Mouse (Mus musculus) ES-Bruce4 (cell line): Measurements from ENCODE around the gene Icosl. TPM values are rescaled to one million over a fixed set of nuclear protein-coding genes. Genes with fewer than 3 reads are reported as not detected.
A peak's percentile ranks its signal among the peaks of the same experiment; 100 is the strongest.

Experiments used
- H3K27ac ChIP-seq: 2 replicates; pipeline ENCODE4 v1.5.1; 2012; ENCODE audit warnings: low read length, inconsistent platforms; ENCODE audit not compliant: insufficient read depth
- H3K27me3 ChIP-seq: 2 replicates; pipeline ENCODE4 v1.6.1; 2012; ENCODE audit warnings: mild to moderate bottlenecking, low read length, inconsistent platforms; ENCODE audit not compliant: control insufficient read depth, poor library complexity, insufficient read depth, severe bottlenecking
- H3K36me3 ChIP-seq: 2 replicates; pipeline ENCODE4 v1.6.1; 2012; ENCODE audit warnings: inconsistent platforms, mild to moderate bottlenecking, low read length, moderate library complexity; ENCODE audit not compliant: control insufficient read depth, poor library complexity, insufficient read depth, severe bottlenecking
- H3K4me1 ChIP-seq: one replicate; pipeline ENCODE4 v1.8.1; 2011; ENCODE audit warnings: low read length; ENCODE audit not compliant: control insufficient read depth, insufficient read depth
- H3K4me3 ChIP-seq: 2 replicates; pipeline ENCODE4 v1.5.1; 2011; ENCODE audit warnings: low read depth, mild to moderate bottlenecking, low read length
- H3K9ac ChIP-seq: 2 replicates; pipeline ENCODE4 v1.6.1; 2012; ENCODE audit warnings: low read depth, mild to moderate bottlenecking, inconsistent platforms; ENCODE audit not compliant: poor library complexity, severe bottlenecking
- H3K9me3 ChIP-seq: replicated peaks from 2 replicates; pipeline ENCODE4 v1.6.1; 2012; ENCODE audit warnings: mild to moderate bottlenecking, low read length, inconsistent platforms; ENCODE audit not compliant: control insufficient read depth, poor library complexity, insufficient read depth, severe bottlenecking
- CTCF ChIP-seq: IDR thresholded peaks from one replicate; pipeline ENCODE4 v1.8.1; 2011; ENCODE audit warnings: low read depth, low read length
- EP300 ChIP-seq: IDR thresholded peaks from 2 replicates; pipeline ENCODE4 v1.6.1; 2011; ENCODE audit warnings: low read depth, low read length; ENCODE audit not compliant: insufficient read depth
- POLR2A ChIP-seq: IDR thresholded peaks from one replicate; pipeline ENCODE4 v1.8.1; 2011; ENCODE audit warnings: low read length; ENCODE audit not compliant: insufficient read depth
- polyA plus RNA-seq: library from polyadenylated mRNA; stranded (reverse); fragments of >200 nt; gene quantifications from 2 replicates; pipeline ENCODE4 v1.2.4, GENCODE M21; 2011; ENCODE audit warnings: low read depth; ENCODE audit not compliant: missing spikeins, insufficient read depth, insufficient read length

The Icosl gene
- polyA plus RNA-seq, 1 experiment, result 13.5 TPM

- no peak overlapping the region for H3K9ac ChIP-seq
- no peak overlapping the region for H3K27ac ChIP-seq
- TF ChIP-seq CTCF (no peak), POLR2A (no peak), EP300 (no peak)
- no peak overlapping the region for H3K4me3 ChIP-seq
- no peaks in the 10 kb centered on the region for H3K27me3 ChIP-seq
- H3K9me3 ChIP-seq, result no peaks in the 10 kb centered on the region
- 0 out of 2 replicates have a peak, but pooled peaks cover 5% of the 10 kb centered on the region for H3K36me3 ChIP-seq
- peaks cover 6% of the 10 kb centered on the region for H3K4me1 ChIP-seq
Measured at GRCm38 (mm10) chr10:78046388-78046787, 22.7 kb upstream of the Icosl start.

DNA sequence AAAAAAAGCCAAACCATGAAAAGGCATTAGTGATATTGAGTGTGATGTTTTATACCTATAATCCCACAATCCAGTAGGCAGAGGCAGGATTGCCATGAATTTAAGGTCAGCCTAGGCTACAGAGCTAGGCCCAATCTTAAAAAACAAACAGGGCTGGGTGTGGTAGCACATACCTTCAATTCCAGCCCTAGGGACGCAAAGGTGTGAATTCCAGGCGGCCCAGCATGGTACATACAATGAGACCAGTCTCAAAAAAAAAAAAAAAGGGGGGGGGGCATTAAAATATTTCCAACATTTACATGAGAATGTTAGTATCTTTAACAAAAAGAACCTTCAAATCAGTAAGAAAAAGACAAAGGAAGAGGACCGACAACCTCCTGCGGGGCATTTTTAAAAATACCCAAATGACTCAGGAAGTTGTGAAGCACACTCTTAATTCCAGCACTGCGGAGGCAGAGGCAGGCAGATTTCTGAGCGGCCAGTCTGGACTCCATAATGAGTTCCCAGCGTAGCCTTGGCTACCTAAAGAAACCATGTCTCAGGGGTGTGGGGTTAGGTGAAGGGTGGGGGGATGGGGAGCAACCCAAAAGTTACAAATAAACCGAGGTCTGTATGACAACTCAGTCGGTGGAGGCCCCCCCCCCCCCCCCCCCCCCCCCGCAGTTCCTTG, 20.9 kb upstream of the Icosl start:
- no peaks in the 10 kb centered on the region for H3K27me3 ChIP-seq
- peak overlapping the region; percentile 67; the same call in 1 of the 2 replicates for H3K9ac ChIP-seq
- H3K9me3 ChIP-seq, result no peaks in the 10 kb centered on the region
- no peak for TF ChIP-seq POLR2A
- no peak for TF ChIP-seq CTCF
- peak; percentile 75 for TF ChIP-seq EP300
- H3K4me3 ChIP-seq, result no peak overlapping the region
- H3K36me3 ChIP-seq, result peaks cover 17% of the 10 kb centered on the region
- peaks cover 7% of the 10 kb centered on the region for H3K4me1 ChIP-seq
- H3K27ac ChIP-seq, result peak overlapping the region; percentile 70

- Histone ChIP-seq H3K9me3 (no peaks in the 10 kb centered on the region), H3K27me3 (no peaks in the 10 kb centered on the region), H3K4me1 (peaks cover 7% of the 10 kb centered on the region), H3K36me3 (peaks cover 27% of the 10 kb centered on the region), H3K4me3 (peak overlapping the region; percentile 72), H3K9ac (peak overlapping the region; percentile 67), H3K27ac (peak overlapping the region; percentile 94)
- TF ChIP-seq CTCF (no peak), EP300 (peak; percentile 61), POLR2A (peak; percentile 4)
Measured at GRCm38 (mm10) chr10:78049519-78050035, 19.5 kb upstream of the Icosl start.

DNA sequence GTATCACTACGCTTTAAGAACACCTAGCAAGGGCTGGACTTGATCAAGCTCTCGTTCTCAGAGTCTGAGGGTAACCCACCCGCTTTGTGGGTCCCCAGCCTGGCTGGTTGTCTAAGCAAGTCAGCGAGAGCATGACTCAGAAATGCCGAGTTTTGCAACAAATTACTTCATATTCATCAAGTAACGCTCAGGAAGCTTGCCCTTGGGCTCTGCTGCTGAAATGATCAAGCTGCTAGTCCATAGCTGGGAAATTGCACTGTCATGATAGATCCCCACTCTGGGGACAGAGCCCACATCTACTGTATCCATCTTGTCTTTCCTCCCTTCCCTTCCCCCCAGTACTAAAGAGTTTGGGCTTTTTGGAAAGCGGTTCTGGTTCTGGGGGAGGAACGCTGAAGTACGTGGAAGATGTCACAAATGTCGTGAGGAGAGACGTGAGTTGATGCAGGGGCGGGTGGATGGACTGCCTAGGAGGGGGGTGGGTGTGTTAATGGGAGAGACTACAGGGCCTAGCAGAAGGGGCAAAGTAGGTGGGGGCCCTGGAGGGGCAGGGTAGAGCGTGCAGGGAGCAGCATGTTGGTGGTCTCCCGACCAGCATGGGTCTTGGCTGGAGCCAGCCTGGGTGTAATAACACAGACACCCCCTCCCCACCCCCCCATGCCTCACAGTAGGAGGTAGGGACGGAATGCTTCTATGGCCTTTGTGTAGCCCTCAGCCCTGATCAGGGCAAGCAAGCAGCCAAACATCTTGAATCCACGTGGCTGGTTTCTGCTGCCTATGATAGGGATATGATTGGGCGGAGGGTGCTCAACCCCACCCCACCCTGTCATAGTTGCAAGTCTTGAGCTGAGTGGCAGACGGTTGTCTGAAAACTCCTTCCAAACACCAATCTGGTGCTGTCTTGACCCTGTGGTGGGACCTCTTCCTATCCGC, 14.2 kb upstream of the Icosl start:
- TF ChIP-seq POLR2A (no peak), EP300 (no peak), CTCF (no peak)
- Histone ChIP-seq H3K27me3 (no peaks in the 10 kb centered on the region), H3K4me1 (peaks cover 3% of the 10 kb centered on the region), H3K9me3 (no peaks in the 10 kb centered on the region), H3K36me3 (peaks cover 57% of the 10 kb centered on the region), H3K9ac (no peak overlapping the region), H3K4me3 (peak overlapping the region; percentile 4; the same call in 1 of the 2 replicates), H3K27ac (no peak overlapping the region)

DNA sequence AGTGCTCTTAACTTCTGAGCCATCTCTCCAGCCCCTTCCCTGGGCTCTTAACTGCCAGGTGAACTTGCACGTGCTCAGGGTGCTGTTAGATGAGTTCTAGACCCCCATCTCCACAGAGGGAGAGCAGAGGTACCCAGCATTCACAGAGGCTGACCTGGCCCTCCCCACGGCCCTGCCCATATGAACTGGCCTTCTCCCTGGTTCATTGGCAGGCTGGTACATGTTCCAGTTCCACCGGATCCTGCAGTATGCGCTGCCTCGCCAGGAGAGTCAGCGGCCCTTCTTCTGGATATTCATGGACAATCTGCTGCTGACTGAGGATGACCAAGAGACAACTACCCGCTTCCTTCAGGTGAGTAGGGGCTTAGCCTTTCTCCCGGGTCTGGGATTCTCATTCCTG, 12.0 kb upstream of the Icosl start:
- no peak for TF ChIP-seq CTCF
- no peak for TF ChIP-seq EP300
- no peak for TF ChIP-seq POLR2A
- Histone ChIP-seq H3K27me3 (no peaks in the 10 kb centered on the region), H3K9me3 (no peaks in the 10 kb centered on the region), H3K36me3 (peaks cover 55% of the 10 kb centered on the region), H3K4me1 (peaks cover 3% of the 10 kb centered on the region), H3K27ac (no peak overlapping the region), H3K4me3 (no peak overlapping the region), H3K9ac (no peak overlapping the region)

DNA sequence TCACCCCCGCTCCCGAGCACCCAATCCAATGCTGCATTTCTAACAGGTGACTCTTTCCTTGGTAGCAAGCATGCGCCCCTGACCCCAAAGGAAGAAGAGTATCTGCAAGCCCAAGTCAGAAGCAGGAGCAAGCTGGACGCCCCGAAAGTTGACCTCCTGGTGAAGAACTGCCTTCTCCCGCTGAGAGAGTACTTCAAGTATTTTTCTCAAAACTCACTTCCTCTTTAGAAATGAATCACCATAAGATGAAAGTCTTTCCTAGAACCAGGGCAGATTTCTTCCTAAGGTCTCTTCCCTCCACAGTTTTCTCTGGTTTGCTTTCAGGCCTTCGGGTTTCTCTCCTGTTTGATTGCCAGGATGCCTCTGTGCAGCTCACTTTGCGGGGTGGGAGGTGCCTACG, 6.0 kb upstream of the Icosl start:
- Histone ChIP-seq H3K4me3 (no peak overlapping the region), H3K36me3 (peaks cover 36% of the 10 kb centered on the region), H3K4me1 (peaks cover 4% of the 10 kb centered on the region), H3K9me3 (no peaks in the 10 kb centered on the region), H3K27ac (no peak overlapping the region), H3K9ac (no peak overlapping the region), H3K27me3 (no peaks in the 10 kb centered on the region)
- TF ChIP-seq CTCF (no peak), EP300 (no peak), POLR2A (no peak)
